Mouse (Mus musculus) hindbrain, embryonic 16.5 days (tissue): Measurements from ENCODE around the gene Comp. TPM values are rescaled to one million over a fixed set of nuclear protein-coding genes. Genes with fewer than 3 reads are reported as not detected.

ENCODE experiments used
- ATAC-seq: fragments of 200-750 bp; cut with Nextera tagmentation; 2 replicates; pipeline ENCODE4 v1.8.0; 2017; ENCODE audit warnings: moderate TSS enrichment, moderate library complexity
- H3K27ac ChIP-seq: fragments of 300-500 bp; sonication (generic); 2 replicates; pipeline ENCODE4 v1.5.1; 2014; ENCODE audit warnings: low read depth, mild to moderate bottlenecking, control low read depth, low read length, moderate library complexity
- H3K27me3 ChIP-seq: fragments of 300-500 bp; sonication (generic); replicated peaks from 2 replicates; pipeline ENCODE4 v1.6.1; 2014; ENCODE audit warnings: low read length; ENCODE audit not compliant: control insufficient read depth, insufficient read depth
- H3K36me3 ChIP-seq: fragments of 300-500 bp; sonication (generic); 2 replicates; pipeline ENCODE4 v1.6.1; 2014; ENCODE audit warnings: mild to moderate bottlenecking, low read length, moderate library complexity, mixed read lengths; ENCODE audit not compliant: control insufficient read depth, insufficient read depth
- H3K4me1 ChIP-seq: fragments of 300-500 bp; sonication (generic); 2 replicates; pipeline ENCODE4 v1.6.1; 2014; ENCODE audit warnings: low read depth, low read length; ENCODE audit not compliant: control insufficient read depth, insufficient read depth
- H3K4me2 ChIP-seq: fragments of 300-500 bp; sonication (generic); 2 replicates; pipeline ENCODE4 v1.6.1; 2014; ENCODE audit warnings: mild to moderate bottlenecking, low read length, control low read depth, moderate library complexity
- H3K4me3 ChIP-seq: fragments of 300-500 bp; sonication (generic); 2 replicates; pipeline ENCODE4 v1.5.1; 2014; ENCODE audit warnings: mild to moderate bottlenecking, low read length, control low read depth, moderate library complexity
- H3K9ac ChIP-seq: fragments of 300-500 bp; sonication (generic); 2 replicates; pipeline ENCODE4 v1.6.1; 2014; ENCODE audit warnings: low read depth, mild to moderate bottlenecking, control low read depth, low read length, moderate library complexity
- H3K9me3 ChIP-seq: fragments of 300-500 bp; sonication (generic); 2 replicates; pipeline ENCODE4 v1.6.1; 2014; ENCODE audit warnings: mild to moderate bottlenecking, low read length, moderate library complexity; ENCODE audit not compliant: control insufficient read depth
- WGBS: fragments of 180-500 bp; shearing (Covaris S2); extraction: QIAGEN DNeasy Blood & Tissue Kit; methylation state at CpG from one replicate; pipeline ENCODE4 v1.1.7; 2014; 5-methylcytosine and 5-hydroxymethylcytosine counted together
- polyA plus RNA-seq: library from polyadenylated mRNA; unstranded; fragments of >200 nt; fragmentation: Nextera tagmentation; extraction: Ambion mirVana; gene quantifications from 2 replicates; pipeline ENCODE4 v1.2.1, GENCODE M21; 2015

The Comp gene
- polyA plus RNA-seq, 1 experiment from 2014 or later, result 0.58 TPM

DNA sequence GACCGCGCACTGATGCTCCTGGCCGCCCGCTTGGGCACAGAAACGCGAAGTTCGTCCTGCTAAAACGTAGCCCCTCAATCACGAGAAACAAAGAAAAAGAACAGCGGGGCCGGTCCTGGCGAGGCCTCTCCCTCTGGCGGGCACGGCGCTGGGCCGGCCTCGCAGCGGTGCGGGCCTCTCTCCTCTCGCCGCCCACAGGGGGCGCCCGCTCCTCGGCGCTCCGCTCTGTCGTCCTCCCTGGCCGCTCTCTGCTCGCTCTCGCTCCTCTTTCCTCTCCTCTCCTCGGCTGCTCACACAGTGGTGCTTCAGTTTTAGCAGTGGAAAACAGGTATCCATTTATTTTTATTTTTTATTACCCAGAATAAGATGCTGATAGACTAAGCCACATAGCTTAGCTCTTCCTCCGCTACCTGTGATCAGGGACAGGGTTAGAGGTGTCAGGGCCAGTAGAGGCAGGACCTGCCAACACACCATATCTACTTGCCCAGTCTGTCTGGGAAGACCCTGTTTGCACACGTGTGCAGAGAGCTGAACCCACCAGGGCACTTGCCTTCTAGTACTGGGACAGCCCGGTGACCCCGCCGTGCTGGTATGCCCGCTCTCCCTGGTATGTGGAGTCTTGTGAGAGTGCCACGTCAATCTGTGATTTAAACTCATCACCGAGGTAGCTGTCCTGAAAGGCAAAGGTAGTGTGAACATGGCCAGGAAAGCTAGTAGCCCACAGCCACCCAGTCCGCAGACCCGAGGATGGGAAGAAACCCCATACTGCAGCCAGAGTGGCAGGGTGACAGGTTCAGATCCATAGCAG lies 41.1 kb upstream of the Comp start:
- peak; percentile 80 for ATAC-seq
- Histone ChIP-seq H3K27me3 (no peaks in the 10 kb centered on the region; the same call in 1 of the 2 replicates), H3K4me1 (peaks cover 15% of the 10 kb centered on the region), H3K36me3 (peaks cover 63% of the 10 kb centered on the region), H3K9me3 (no peaks in the 10 kb centered on the region), H3K27ac (no peak overlapping the region), H3K4me3 (no peak overlapping the region), H3K9ac (no peak overlapping the region), H3K4me2 (no peak overlapping the region)
- WGBS, result 23% methylated on average over 40 of the region's 41 CpGs

DNA sequence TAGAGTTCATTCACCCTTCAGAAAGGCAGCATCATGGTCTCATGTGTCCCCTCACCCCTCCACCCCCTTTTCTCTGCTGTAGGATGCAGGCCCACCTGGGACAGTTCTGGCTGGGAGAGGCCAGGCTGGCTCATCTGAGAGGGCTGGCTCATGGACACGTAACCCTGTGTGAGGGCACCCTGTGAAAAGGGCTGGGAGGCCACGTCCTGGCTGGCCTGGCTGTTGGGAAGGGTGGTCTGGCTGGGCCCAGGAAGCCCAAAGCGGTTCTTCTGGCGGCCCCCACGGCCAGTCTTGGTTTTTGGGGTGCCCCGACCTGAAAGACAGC lies 40.5 kb upstream of the Comp start:
- Histone ChIP-seq H3K27me3 (no peaks in the 10 kb centered on the region; the same call in 1 of the 2 replicates), H3K9me3 (no peaks in the 10 kb centered on the region), H3K9ac (no peak overlapping the region), H3K4me2 (no peak overlapping the region), H3K36me3 (peaks cover 65% of the 10 kb centered on the region), H3K4me1 (peaks cover 15% of the 10 kb centered on the region), H3K4me3 (no peak overlapping the region), H3K27ac (no peak overlapping the region)
- WGBS, result 98% methylated on average over 6 of the region's 6 CpGs
- ATAC-seq, result no peak

DNA sequence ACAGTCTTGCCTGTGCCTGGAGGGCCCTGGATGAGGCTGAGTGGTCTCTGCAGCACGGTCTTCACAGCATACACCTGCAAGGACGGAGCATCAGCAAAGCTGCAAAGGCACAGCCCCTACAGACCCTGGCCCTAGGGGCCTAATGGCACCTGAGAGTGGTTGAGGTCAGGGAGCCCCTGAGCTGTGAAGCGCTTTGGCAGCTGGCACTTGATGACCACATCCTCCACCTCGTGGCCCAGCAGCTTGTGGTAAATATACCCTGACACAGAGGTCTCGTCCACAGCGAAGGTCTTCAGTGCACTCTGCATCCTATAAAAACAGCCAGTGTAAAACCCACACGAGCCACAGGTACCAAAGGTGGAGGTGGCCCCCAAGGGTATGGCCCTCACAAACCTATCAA lies 34.4 kb upstream of the Comp start:
- Histone ChIP-seq H3K27ac (no peak overlapping the region), H3K9me3 (no peaks in the 10 kb centered on the region), H3K4me2 (no peak overlapping the region), H3K27me3 (no peaks in the 10 kb centered on the region), H3K9ac (no peak overlapping the region), H3K4me3 (no peak overlapping the region), H3K36me3 (peaks cover 68% of the 10 kb centered on the region), H3K4me1 (no peaks in the 10 kb centered on the region)
- 95% methylated on average over 7 of the region's 7 CpGs for WGBS
- no peak for ATAC-seq

DNA sequence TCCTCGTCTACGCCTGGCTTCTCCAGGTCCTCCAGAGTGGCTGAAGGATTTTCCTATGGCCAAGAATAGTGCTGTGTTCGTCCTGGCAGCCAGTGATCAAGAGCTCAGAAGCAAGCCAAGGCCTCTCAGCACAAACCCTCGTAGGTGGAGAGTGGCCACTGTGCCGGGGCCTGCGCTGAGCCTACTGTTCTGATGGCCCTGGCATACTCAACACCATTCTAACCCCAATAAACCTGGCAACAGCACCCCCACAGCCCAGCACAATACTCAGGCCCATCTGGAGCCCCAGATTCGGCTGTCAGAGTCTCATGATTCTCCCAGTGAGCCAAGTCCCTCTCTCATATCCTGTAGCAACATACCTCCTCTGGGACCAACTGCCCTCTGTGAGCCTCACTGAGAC lies 32.7 kb upstream of the Comp start:
- WGBS, result 87% methylated on average over 7 of the region's 7 CpGs
- no peak for ATAC-seq
- H3K4me3 ChIP-seq, result no peak overlapping the region

DNA sequence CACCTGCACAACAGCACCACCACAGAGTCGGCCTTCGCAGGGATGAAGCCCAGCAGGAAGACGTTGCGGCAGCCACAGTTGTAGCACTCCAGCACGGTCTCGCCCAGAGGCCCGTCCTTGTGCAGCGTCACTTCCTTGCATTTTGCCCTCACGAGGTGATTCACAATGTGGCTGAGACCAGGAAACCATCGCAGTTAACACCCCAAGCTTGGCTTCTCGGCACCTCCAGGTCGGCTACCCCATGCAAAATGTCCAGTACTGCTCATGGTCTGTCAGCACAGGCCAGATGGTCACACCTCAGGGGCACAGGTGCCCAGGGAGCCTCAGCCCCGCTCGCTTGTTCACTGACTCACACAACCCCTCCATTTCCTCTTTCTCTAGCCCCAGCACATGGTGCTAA lies 31.4 kb upstream of the Comp start:
- Histone ChIP-seq H3K4me3 (no peak overlapping the region), H3K36me3 (peaks cover 41% of the 10 kb centered on the region), H3K4me2 (no peak overlapping the region), H3K9me3 (no peaks in the 10 kb centered on the region), H3K4me1 (no peaks in the 10 kb centered on the region), H3K27ac (no peak overlapping the region), H3K27me3 (no peaks in the 10 kb centered on the region), H3K9ac (no peak overlapping the region)
- no peak for ATAC-seq
- 93% methylated on average over 14 of the region's 14 CpGs for WGBS

More for the DNA sequence above, 32.7 kb upstream of the Comp start:
- H3K27ac ChIP-seq, result no peak overlapping the region
- H3K27me3 ChIP-seq, result no peaks in the 10 kb centered on the region
- H3K9me3 ChIP-seq, result no peaks in the 10 kb centered on the region
- H3K4me2 ChIP-seq, result no peak overlapping the region
- H3K4me1 ChIP-seq, result no peaks in the 10 kb centered on the region
- no peak overlapping the region for H3K9ac ChIP-seq
- H3K36me3 ChIP-seq, result peaks cover 51% of the 10 kb centered on the region

DNA sequence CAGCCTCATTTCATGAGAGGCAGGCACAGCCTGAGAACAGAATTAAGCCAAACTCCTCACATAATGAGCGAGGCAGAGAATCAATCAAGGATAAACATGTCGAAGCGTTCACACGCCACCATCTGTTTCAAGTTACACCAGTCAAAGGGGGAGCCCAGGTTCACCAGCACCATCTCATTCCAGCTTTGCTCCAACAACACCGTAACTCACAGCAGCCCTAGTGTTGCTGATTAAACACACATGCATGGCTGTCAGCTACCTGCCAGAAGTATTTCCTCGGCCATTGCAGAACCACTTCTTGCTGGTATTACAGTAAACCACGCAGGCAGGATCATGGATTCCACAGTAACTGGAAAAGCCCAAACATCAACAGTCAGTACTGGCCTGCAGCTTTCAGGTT lies 30.3 kb upstream of the Comp start:
- H3K36me3 ChIP-seq, result peaks cover 30% of the 10 kb centered on the region
- no peaks in the 10 kb centered on the region for H3K4me1 ChIP-seq
- no peaks in the 10 kb centered on the region for H3K9me3 ChIP-seq
- H3K27ac ChIP-seq, result no peak overlapping the region
- ATAC-seq, result no peak
- H3K9ac ChIP-seq, result no peak overlapping the region
- 77% methylated on average over 7 of the region's 7 CpGs for WGBS
- no peak overlapping the region for H3K4me2 ChIP-seq
- H3K27me3 ChIP-seq, result no peaks in the 10 kb centered on the region
- no peak overlapping the region for H3K4me3 ChIP-seq

DNA sequence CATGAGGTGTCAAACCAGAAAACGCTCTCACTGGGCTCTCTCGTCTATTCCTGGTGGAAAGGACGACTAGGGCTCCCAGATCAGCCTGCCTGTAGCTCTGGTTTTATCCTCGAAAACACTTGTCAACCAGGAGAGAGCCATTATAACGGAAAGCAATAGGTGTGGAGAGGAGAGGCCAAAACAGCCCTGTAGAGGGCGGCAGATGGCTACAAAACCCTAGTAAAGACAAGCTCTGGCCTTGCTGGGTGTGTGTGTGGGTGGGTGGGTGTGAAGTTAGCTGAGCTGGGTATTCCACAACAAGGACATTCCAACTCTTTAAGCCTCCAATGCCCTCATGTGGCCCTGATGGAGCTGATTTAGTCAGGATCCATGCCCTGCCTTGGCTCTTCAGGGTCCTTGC lies 29.7 kb upstream of the Comp start:
- Histone ChIP-seq H3K27ac (no peak overlapping the region), H3K27me3 (no peaks in the 10 kb centered on the region), H3K36me3 (peaks cover 25% of the 10 kb centered on the region), H3K9me3 (no peaks in the 10 kb centered on the region), H3K4me1 (no peaks in the 10 kb centered on the region), H3K4me2 (no peak overlapping the region), H3K9ac (no peak overlapping the region), H3K4me3 (no peak overlapping the region)
- WGBS, result 59% methylated on average over 6 of the region's 6 CpGs
- ATAC-seq, result peak; percentile 60; the same call in 1 of the 2 replicates

DNA sequence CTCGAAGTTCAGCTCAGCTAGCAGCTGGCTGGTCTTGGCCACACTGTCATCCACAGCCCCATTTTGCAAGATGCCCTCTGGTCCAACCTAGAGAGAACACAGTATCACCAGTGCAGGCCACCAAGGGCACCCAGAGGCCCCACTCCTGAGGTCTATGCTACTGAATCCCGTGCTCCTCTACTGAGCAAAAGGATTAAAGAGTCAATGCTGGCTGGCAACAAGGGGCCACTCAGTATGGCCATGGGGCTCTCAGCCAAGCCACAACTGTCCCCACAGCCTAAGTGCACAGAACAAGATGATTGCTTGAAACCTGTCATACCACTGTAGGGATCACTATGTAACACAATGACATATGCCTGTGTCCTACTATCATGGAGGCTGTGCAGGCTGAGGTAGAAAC lies 29.1 kb upstream of the Comp start:
- no peak overlapping the region for H3K4me3 ChIP-seq
- H3K9me3 ChIP-seq, result no peaks in the 10 kb centered on the region
- no peaks in the 10 kb centered on the region for H3K27me3 ChIP-seq
- WGBS, result 89% methylated on average over 2 of the region's 2 CpGs
- no peak overlapping the region for H3K4me2 ChIP-seq
- no peak overlapping the region; the same call in 1 of the 2 replicates for H3K9ac ChIP-seq
- H3K27ac ChIP-seq, result no peak overlapping the region
- H3K36me3 ChIP-seq, result peaks cover 22% of the 10 kb centered on the region
- ATAC-seq, result no peak
- H3K4me1 ChIP-seq, result peaks cover 5% of the 10 kb centered on the region; the same call in 1 of the 2 replicates

DNA sequence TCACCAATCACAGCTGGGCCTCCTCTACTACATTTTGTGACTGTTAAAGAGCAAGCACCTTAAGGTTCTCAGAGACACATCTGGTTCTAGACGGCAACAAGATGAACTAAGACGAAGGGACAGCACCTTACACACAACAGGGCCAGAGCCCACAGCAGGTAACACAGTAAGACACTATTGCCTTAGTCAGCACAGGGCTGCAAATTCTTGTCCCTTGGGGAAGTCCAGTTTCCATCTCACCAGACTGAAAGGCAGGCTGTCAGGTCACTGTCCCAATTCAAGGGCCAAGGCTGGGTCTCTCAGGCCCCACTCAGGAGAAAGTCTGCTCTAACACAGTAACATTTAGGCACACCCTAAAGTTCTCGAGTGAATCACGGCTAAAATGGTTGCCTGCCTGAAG lies 25.9 kb upstream of the Comp start:
- Histone ChIP-seq H3K27ac (no peak overlapping the region), H3K4me1 (peaks cover 31% of the 10 kb centered on the region), H3K36me3 (peaks cover 2% of the 10 kb centered on the region; the same call in 1 of the 2 replicates), H3K27me3 (no peaks in the 10 kb centered on the region), H3K4me3 (no peak overlapping the region), H3K9me3 (no peaks in the 10 kb centered on the region), H3K9ac (no peak overlapping the region), H3K4me2 (no peak overlapping the region)
- WGBS, result 85% methylated on average over 4 of the region's 4 CpGs
- ATAC-seq, result no peak
